Mouse (Mus musculus): Measurements from ENCODE around the gene Gm32717. TPM values are rescaled to one million over a fixed set of nuclear protein-coding genes. Genes with fewer than 3 reads are reported as not detected.
A peak's percentile ranks its signal among the peaks of the same experiment; 100 is the strongest.
"Not testable (repeated sequence)": the region's sequence is repeated elsewhere in the genome, so short reads cannot be mapped to it uniquely, and the experiment has no call there.

Gene Gm32717
- under 1 TPM; 0.89 to 0.92 TPM for total RNA-seq (2021)

- not testable (repeated sequence) for DNase-seq (ENCODE audit: extremely low spot score in 1 of 2, low spot score in 1 of 2)
These were observed at the start of gene Gm32717 for GRCm38 (mm10) chr10:118240680-118241079. TSS of gene Gm32717 (minus strand) at chr10:118240780.

- not testable (repeated sequence) for DNase-seq (ENCODE audit: extremely low spot score in 1 of 2, low spot score in 1 of 2)
These were observed 42.4 kb upstream of the Gm32717 start for GRCm38 (mm10) chr10:118283016-118283415.

GRCm38 (mm10) chr10:118282565-118282964, 42.0 kb upstream of the Gm32717 start:
- not testable (repeated sequence) for DNase-seq (ENCODE audit: extremely low spot score in 1 of 2, low spot score in 1 of 2)

GRCm38 (mm10) chr10:118278069-118278468, 37.5 kb upstream of the Gm32717 start:
- not testable (repeated sequence) for DNase-seq (ENCODE audit: extremely low spot score in 1 of 2, low spot score in 1 of 2)

- not testable (repeated sequence) for DNase-seq (ENCODE audit: extremely low spot score in 1 of 2, low spot score in 1 of 2)
These were observed 30.8 kb upstream of the Gm32717 start for GRCm38 (mm10) chr10:118271416-118271815.

GRCm38 (mm10) chr10:118268812-118269211, 28.2 kb upstream of the Gm32717 start:
- DNase-seq (ENCODE audit: extremely low spot score in 1 of 2, low spot score in 1 of 2) = not testable (repeated sequence)

GRCm38 (mm10) chr10:118258388-118258787, 17.8 kb upstream of the Gm32717 start, which contains the start of gene Gm32802:
TSS of gene Gm32802 (plus strand) at chr10:118258688.
- not testable (repeated sequence) for DNase-seq (ENCODE audit: extremely low spot score in 1 of 2, low spot score in 1 of 2)

- peak in 1 of 2 experiments; percentile 34 for DNase-seq (ENCODE audit: extremely low spot score in 1 of 2, low spot score in 1 of 2)
These were observed 10.3 kb upstream of the Gm32717 start for GRCm38 (mm10) chr10:118250852-118251295.

- DNase-seq (ENCODE audit: extremely low spot score in 1 of 2, low spot score in 1 of 2) = peak; percentile 12 to 16
These were observed 8.5 kb upstream of the Gm32717 start for GRCm38 (mm10) chr10:118249006-118249595.

- DNase-seq (ENCODE audit: extremely low spot score in 1 of 2, low spot score in 1 of 2) = not testable (repeated sequence)
These were observed 8.0 kb downstream of the Gm32717 start for GRCm38 (mm10) chr10:118232607-118233006.

- DNase-seq (ENCODE audit: extremely low spot score in 1 of 2, low spot score in 1 of 2) = not testable (repeated sequence)
These were observed 13.0 kb downstream of the Gm32717 start for GRCm38 (mm10) chr10:118227629-118228028.

GRCm38 (mm10) chr10:118215719-118216393, 24.7 kb downstream of the Gm32717 start:
- not testable (repeated sequence) for DNase-seq (ENCODE audit: extremely low spot score in 1 of 2, low spot score in 1 of 2)

GRCm38 (mm10) chr10:118204642-118205041, 35.9 kb downstream of the Gm32717 start, which contains the start of gene Il22:
TSS of gene Il22 (plus strand) at chr10:118204942.
- DNase-seq (ENCODE audit: extremely low spot score in 1 of 2, low spot score in 1 of 2) = no peak

- not testable (repeated sequence) for DNase-seq (ENCODE audit: extremely low spot score in 1 of 2, low spot score in 1 of 2)
These were observed 45.4 kb downstream of the Gm32717 start for GRCm38 (mm10) chr10:118195150-118195549.

Other genes with a start within 250 kb of the Gm32717 start
- gene Mdm1, start 99.0 kb downstream of the Gm32717 start, total RNA-seq (2021) = 10 to 100 TPM in 1 of 2 experiments, 1 to 10 TPM in 1; 8.4 to 10.1 TPM
- not detected for gene Il22, start 35.8 kb downstream of the Gm32717 start, total RNA-seq (2021)
- gene Gm32802, start 17.9 kb upstream of the Gm32717 start, total RNA-seq (2021) = under 1 TPM; 0.89 to 0.92 TPM
- not detected for gene Iltifb, start 54.3 kb upstream of the Gm32717 start, total RNA-seq (2021)
- gene Gm9040, start 86.2 kb upstream of the Gm32717 start, total RNA-seq (2021) = not detected
- gene Gm9044, start 91.6 kb upstream of the Gm32717 start, total RNA-seq (2021) = not detected
- gene Gm9045, start 97.1 kb upstream of the Gm32717 start, total RNA-seq (2021) = not detected
- not detected for gene Gm9046, start 102.5 kb upstream of the Gm32717 start, total RNA-seq (2021)
- not detected for gene Gm9048, start 107.9 kb upstream of the Gm32717 start, total RNA-seq (2021)
- not detected for gene Gm9049, start 113.3 kb upstream of the Gm32717 start, total RNA-seq (2021)
- gene Ifng, start 200.3 kb upstream of the Gm32717 start, total RNA-seq (2021) = not detected